Mouse (Mus musculus) kidney, embryonic 14.5 days (tissue): Measurements from ENCODE around the gene Nr4a3. TPM values are rescaled to one million over a fixed set of nuclear protein-coding genes. Genes with fewer than 3 reads are reported as not detected.
A peak's percentile ranks its signal among the peaks of the same experiment; 100 is the strongest.

ENCODE experiments used
- ATAC-seq: fragments of 200-750 bp; cut with Nextera tagmentation; 2 replicates; pipeline ENCODE4 v1.8.0; 2017; ENCODE audit warnings: moderate number of reproducible peaks, mild to moderate bottlenecking, moderate TSS enrichment, moderate library complexity; ENCODE audit not compliant: low FRiP score, low TSS enrichment
- H3K27ac ChIP-seq: fragments of 300-500 bp; sonication (generic); 2 replicates; pipeline ENCODE4 v1.5.1; 2014; ENCODE audit warnings: low read depth, mild to moderate bottlenecking, low read length, moderate library complexity, mixed read lengths
- H3K27me3 ChIP-seq: fragments of 300-500 bp; sonication (generic); 2 replicates; pipeline ENCODE4 v1.6.1; 2014; ENCODE audit warnings: mild to moderate bottlenecking, low read length; ENCODE audit not compliant: control insufficient read depth, insufficient read depth
- H3K36me3 ChIP-seq: fragments of 300-500 bp; sonication (generic); 2 replicates; pipeline ENCODE4 v1.6.1; 2014; ENCODE audit warnings: low read length, mixed read lengths; ENCODE audit not compliant: control insufficient read depth, insufficient read depth
- H3K4me1 ChIP-seq: fragments of 300-500 bp; sonication (generic); 2 replicates; pipeline ENCODE4 v1.6.1; 2014; ENCODE audit warnings: low read length, mixed read lengths; ENCODE audit not compliant: control insufficient read depth, insufficient read depth
- H3K4me2 ChIP-seq: fragments of 300-500 bp; sonication (generic); replicated peaks from 2 replicates; pipeline ENCODE4 v1.6.1; 2014; ENCODE audit warnings: low read depth, mild to moderate bottlenecking, low read length
- H3K4me3 ChIP-seq: fragments of 300-500 bp; sonication (generic); 2 replicates; pipeline ENCODE4 v1.5.1; 2014; ENCODE audit warnings: mild to moderate bottlenecking, low read length
- H3K9ac ChIP-seq: fragments of 300-500 bp; sonication (generic); 2 replicates; pipeline ENCODE4 v1.6.1; 2014; ENCODE audit warnings: low read depth, mild to moderate bottlenecking, low read length, moderate library complexity
- H3K9me3 ChIP-seq: fragments of 300-500 bp; sonication (generic); 2 replicates; pipeline ENCODE4 v1.6.1; 2016; ENCODE audit warnings: low read length; ENCODE audit not compliant: control insufficient read depth
- WGBS: fragments of 180-500 bp; shearing (Covaris S2); extraction: QIAGEN DNeasy Blood & Tissue Kit; methylation state at CpG from one replicate; pipeline ENCODE4 v1.1.7; 2014; 5-methylcytosine and 5-hydroxymethylcytosine counted together
- polyA plus RNA-seq: library from polyadenylated mRNA; unstranded; fragments of >200 nt; fragmentation: Nextera tagmentation; extraction: Ambion mirVana; gene quantifications from 2 replicates; pipeline ENCODE4 v1.2.1, GENCODE M21; 2014

Gene Nr4a3
- polyA plus RNA-seq, 1 experiment from 2014 or later = 0.08 TPM

- Histone ChIP-seq H3K4me2 (peak overlapping the region; percentile 100), H3K36me3 (no peaks in the 10 kb centered on the region), H3K9ac (no peak overlapping the region), H3K27ac (no peak overlapping the region), H3K9me3 (no peaks in the 10 kb centered on the region), H3K27me3 (peaks cover 67% of the 10 kb centered on the region), H3K4me3 (peak overlapping the region; percentile 59), H3K4me1 (peaks cover 17% of the 10 kb centered on the region; the same call in 1 of the 2 replicates)
- under 1% methylated on average over 32 of the region's 33 CpGs for WGBS
- no peak for ATAC-seq
These were observed 2.3 kb downstream of the Nr4a3 start for GRCm38 (mm10) chr4:48047136-48047765.

GRCm38 (mm10) chr4:48047766-48048371 is 2.9 kb downstream of the Nr4a3 start:
- H3K4me3 ChIP-seq = peak overlapping the region; percentile 59
- ATAC-seq = no peak
- no peak overlapping the region for H3K9ac ChIP-seq
- H3K36me3 ChIP-seq = no peaks in the 10 kb centered on the region
- no peaks in the 10 kb centered on the region for H3K9me3 ChIP-seq
- H3K27ac ChIP-seq = no peak overlapping the region
- H3K4me1 ChIP-seq = peaks cover 17% of the 10 kb centered on the region; the same call in 1 of the 2 replicates
- WGBS = under 1% methylated on average over 30 of the region's 30 CpGs
- H3K4me2 ChIP-seq = peak overlapping the region; percentile 100
- peaks cover 74% of the 10 kb centered on the region for H3K27me3 ChIP-seq

GRCm38 (mm10) chr4:48048456-48049315 is 3.7 kb downstream of the Nr4a3 start:
- peak overlapping the region; percentile 100; the same call in 1 of the 2 replicates for H3K4me2 ChIP-seq
- H3K9ac ChIP-seq = no peak overlapping the region
- H3K27me3 ChIP-seq = peaks cover 80% of the 10 kb centered on the region
- peak overlapping the region; percentile 59 for H3K4me3 ChIP-seq
- ATAC-seq = no peak
- 2% methylated on average over 35 of the region's 35 CpGs for WGBS
- no peaks in the 10 kb centered on the region for H3K9me3 ChIP-seq
- no peaks in the 10 kb centered on the region for H3K36me3 ChIP-seq
- H3K4me1 ChIP-seq = peaks cover 17% of the 10 kb centered on the region; the same call in 1 of the 2 replicates
- H3K27ac ChIP-seq = no peak overlapping the region

- ATAC-seq = no peak
These were observed 5.1 kb downstream of the Nr4a3 start for GRCm38 (mm10) chr4:48050020-48050419.

GRCm38 (mm10) chr4:48050442-48050841 is 5.5 kb downstream of the Nr4a3 start:
- no peak overlapping the region for H3K4me2 ChIP-seq
- peaks cover 88% of the 10 kb centered on the region for H3K27me3 ChIP-seq
- no peak overlapping the region for H3K4me3 ChIP-seq
- H3K9me3 ChIP-seq = no peaks in the 10 kb centered on the region
- no peak overlapping the region for H3K9ac ChIP-seq
- H3K4me1 ChIP-seq = peaks cover 17% of the 10 kb centered on the region; the same call in 1 of the 2 replicates
- 47% methylated on average over 5 of the region's 5 CpGs for WGBS
- no peak for ATAC-seq
- no peaks in the 10 kb centered on the region for H3K36me3 ChIP-seq
- H3K27ac ChIP-seq = no peak overlapping the region

More at GRCm38 (mm10) chr4:48050020-48050419, 5.1 kb downstream of the Nr4a3 start:
- Histone ChIP-seq H3K27ac (no peak overlapping the region), H3K27me3 (peaks cover 90% of the 10 kb centered on the region), H3K4me2 (no peak overlapping the region), H3K4me3 (no peak overlapping the region), H3K9me3 (no peaks in the 10 kb centered on the region), H3K36me3 (no peaks in the 10 kb centered on the region), H3K4me1 (peaks cover 17% of the 10 kb centered on the region; the same call in 1 of the 2 replicates), H3K9ac (no peak overlapping the region)
- WGBS = 47% methylated on average over 3 of the region's 3 CpGs

GRCm38 (mm10) chr4:48051086-48051673 is 6.2 kb downstream of the Nr4a3 start:
- H3K9me3 ChIP-seq = no peaks in the 10 kb centered on the region
- peaks cover 81% of the 10 kb centered on the region for H3K27me3 ChIP-seq
- H3K4me1 ChIP-seq = peaks cover 16% of the 10 kb centered on the region; the same call in 1 of the 2 replicates
- H3K4me2 ChIP-seq = peak overlapping the region; percentile 66
- H3K36me3 ChIP-seq = no peaks in the 10 kb centered on the region
- H3K9ac ChIP-seq = no peak overlapping the region; the same call in 1 of the 2 replicates
- peak overlapping the region; percentile 37 for H3K4me3 ChIP-seq
- ATAC-seq = 0 out of 2 replicates have a peak, but pooled peaks have one; percentile 5
- no peak overlapping the region for H3K27ac ChIP-seq
- WGBS = 11% methylated on average over 16 of the region's 19 CpGs

GRCm38 (mm10) chr4:48051674-48052121 is 6.7 kb downstream of the Nr4a3 start:
- Histone ChIP-seq H3K9ac (no peak overlapping the region; the same call in none of the 2 replicates), H3K4me2 (peak overlapping the region; percentile 66), H3K4me3 (peak overlapping the region; percentile 37), H3K27me3 (peaks cover 76% of the 10 kb centered on the region), H3K27ac (no peak overlapping the region), H3K36me3 (no peaks in the 10 kb centered on the region), H3K9me3 (no peaks in the 10 kb centered on the region), H3K4me1 (peaks cover 11% of the 10 kb centered on the region; the same call in 1 of the 2 replicates)
- WGBS = under 1% methylated on average over 37 of the region's 37 CpGs
- ATAC-seq = peak; percentile 55

GRCm38 (mm10) chr4:48061716-48062115 is 16.8 kb downstream of the Nr4a3 start:
- Histone ChIP-seq H3K27ac (no peak overlapping the region), H3K4me3 (no peak overlapping the region), H3K36me3 (no peaks in the 10 kb centered on the region), H3K9ac (no peak overlapping the region), H3K4me1 (no peaks in the 10 kb centered on the region), H3K27me3 (no peaks in the 10 kb centered on the region; the same call in 1 of the 2 replicates), H3K9me3 (no peaks in the 10 kb centered on the region), H3K4me2 (no peak overlapping the region)
- 68% methylated on average over 8 of the region's 8 CpGs for WGBS
- no peak for ATAC-seq
